Mouse (Mus musculus) limb, embryonic 11.5 days (tissue): ENCODE measurements around the gene Cubn. TPM values are rescaled to one million over a fixed set of nuclear protein-coding genes. Genes with fewer than 3 reads are reported as not detected.

Experiments used
- ATAC-seq: fragments of 200-750 bp; cut with Nextera tagmentation; 2 replicates; pipeline ENCODE4 v1.8.0; 2017; ENCODE audit warnings: low read depth; ENCODE audit not compliant: insufficient number of reproducible peaks, low FRiP score, low TSS enrichment
- DNase-seq: peaks from one replicate; pipeline ENCODE4 v3.0.0-alpha.2; 2015; ENCODE audit warnings: low spot score
- H3K27ac ChIP-seq: fragments of 300-500 bp; sonication (generic); replicated peaks from 2 replicates; pipeline ENCODE4 v1.5.1; 2014; ENCODE audit warnings: low read depth, mild to moderate bottlenecking, low read length
- H3K27me3 ChIP-seq: fragments of 300-500 bp; sonication (generic); 2 replicates; pipeline ENCODE4 v1.6.1; 2014; ENCODE audit warnings: mild to moderate bottlenecking, low read length, mixed read lengths; ENCODE audit not compliant: control insufficient read depth, insufficient read depth
- H3K36me3 ChIP-seq: fragments of 300-500 bp; sonication (generic); 2 replicates; pipeline ENCODE4 v1.6.1; 2014; ENCODE audit warnings: mild to moderate bottlenecking, low read length, moderate library complexity, mixed read lengths; ENCODE audit not compliant: control insufficient read depth, insufficient read depth
- H3K4me1 ChIP-seq: fragments of 300-500 bp; sonication (generic); 2 replicates; pipeline ENCODE4 v1.6.1; 2014; ENCODE audit warnings: low read length, mixed read lengths; ENCODE audit not compliant: control insufficient read depth, insufficient read depth
- H3K4me2 ChIP-seq: fragments of 300-500 bp; sonication (generic); 2 replicates; pipeline ENCODE4 v1.6.1; 2014; ENCODE audit warnings: low read depth, mild to moderate bottlenecking, moderate library complexity; ENCODE audit not compliant: severe bottlenecking
- H3K4me3 ChIP-seq: fragments of 300-500 bp; sonication (generic); 2 replicates; pipeline ENCODE4 v1.5.1; 2014; ENCODE audit warnings: low read depth, low read length
- H3K9ac ChIP-seq: fragments of 300-500 bp; sonication (generic); 2 replicates; pipeline ENCODE4 v1.6.1; 2014; ENCODE audit warnings: mild to moderate bottlenecking, low read length
- H3K9me3 ChIP-seq: fragments of 300-500 bp; sonication (generic); 2 replicates; pipeline ENCODE4 v1.6.1; 2016; ENCODE audit warnings: low read length; ENCODE audit not compliant: control insufficient read depth
- WGBS: fragments of 180-500 bp; shearing (Covaris S2); extraction: QIAGEN DNeasy Blood & Tissue Kit; methylation state at CpG from one replicate; pipeline ENCODE4 v1.1.7; 2014; 5-methylcytosine and 5-hydroxymethylcytosine counted together
- polyA plus RNA-seq: library from polyadenylated mRNA; unstranded; fragments of >200 nt; fragmentation: Nextera tagmentation; extraction: Ambion mirVana; gene quantifications from 2 replicates; pipeline ENCODE4 v1.2.1, GENCODE M21; 2014

Cubn gene
- polyA plus RNA-seq, 1 experiment from 2014 or later, result 0.03 TPM

DNA sequence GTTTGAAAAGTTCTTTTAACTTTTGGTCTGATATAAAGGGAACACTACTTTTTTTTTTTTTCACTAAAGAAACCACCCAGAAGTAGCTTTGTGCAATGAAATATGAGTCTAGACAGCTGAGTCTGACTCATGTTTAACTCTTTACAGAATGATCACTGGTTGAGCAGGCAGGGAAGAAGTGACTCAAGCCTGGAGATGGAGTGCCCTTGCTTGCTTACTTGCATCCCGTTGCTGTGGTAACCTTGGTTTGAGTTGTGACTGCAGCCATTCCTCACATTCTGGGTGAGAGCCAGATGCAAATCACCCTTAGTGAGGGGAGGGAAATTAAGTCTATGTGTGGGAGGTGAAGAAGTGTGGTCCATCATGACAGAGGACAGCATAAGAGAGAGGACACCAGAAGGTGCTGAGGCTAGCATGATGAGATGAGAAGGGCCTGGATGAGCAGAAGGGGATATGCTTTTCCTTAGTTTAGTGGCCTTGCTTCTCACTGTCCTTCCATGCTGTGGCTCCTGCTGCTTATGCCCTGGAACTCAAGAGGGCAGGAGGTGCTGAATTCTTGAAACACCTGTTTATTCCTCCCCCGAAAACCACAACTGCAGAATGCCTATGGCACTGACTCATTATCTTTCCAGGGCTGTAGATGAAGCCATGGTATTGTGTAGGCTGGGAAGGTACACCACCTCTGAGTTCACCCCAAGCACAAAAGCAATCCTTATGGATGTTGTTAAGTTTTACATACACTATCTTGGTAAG lies 81.7 kb downstream of the Cubn start:
- Histone ChIP-seq H3K4me2 (no peak overlapping the region), H3K4me3 (no peak overlapping the region), H3K36me3 (no peaks in the 10 kb centered on the region), H3K27ac (no peak overlapping the region), H3K4me1 (no peaks in the 10 kb centered on the region), H3K9ac (no peak overlapping the region), H3K27me3 (no peaks in the 10 kb centered on the region), H3K9me3 (no peaks in the 10 kb centered on the region)
- no peak for DNase-seq
- WGBS, result 81% methylated on average over 2 of the region's 2 CpGs
- no peak for ATAC-seq

DNA sequence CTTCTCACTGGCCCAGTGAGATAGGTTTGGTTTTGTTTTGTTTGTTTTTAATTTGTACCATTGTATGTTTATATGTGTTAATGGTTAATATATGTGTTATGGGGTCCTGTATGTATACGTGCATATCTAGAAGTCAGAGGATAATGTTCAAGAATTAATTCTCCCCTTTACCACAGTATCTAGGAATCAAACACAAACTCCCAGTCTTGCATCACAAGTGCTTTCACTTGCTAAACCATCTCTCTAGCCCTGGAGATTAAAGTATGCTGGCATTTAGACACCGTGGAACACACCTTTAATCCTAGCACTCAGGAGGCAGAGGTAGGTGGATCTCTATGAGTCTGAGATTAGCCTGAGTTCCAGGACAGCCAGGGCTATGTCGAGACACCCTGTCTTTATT lies 83.3 kb downstream of the Cubn start:
- no peak overlapping the region for H3K9ac ChIP-seq
- DNase-seq (no peak), ATAC-seq (no peak)
- no peak overlapping the region for H3K27ac ChIP-seq
- no peak overlapping the region for H3K4me3 ChIP-seq
- no peak overlapping the region for H3K4me2 ChIP-seq
- H3K27me3 ChIP-seq, result no peaks in the 10 kb centered on the region
- H3K36me3 ChIP-seq, result no peaks in the 10 kb centered on the region
- H3K4me1 ChIP-seq, result no peaks in the 10 kb centered on the region
- no peaks in the 10 kb centered on the region for H3K9me3 ChIP-seq
- WGBS, result 86% methylated on average over 3 of the region's 3 CpGs

DNA sequence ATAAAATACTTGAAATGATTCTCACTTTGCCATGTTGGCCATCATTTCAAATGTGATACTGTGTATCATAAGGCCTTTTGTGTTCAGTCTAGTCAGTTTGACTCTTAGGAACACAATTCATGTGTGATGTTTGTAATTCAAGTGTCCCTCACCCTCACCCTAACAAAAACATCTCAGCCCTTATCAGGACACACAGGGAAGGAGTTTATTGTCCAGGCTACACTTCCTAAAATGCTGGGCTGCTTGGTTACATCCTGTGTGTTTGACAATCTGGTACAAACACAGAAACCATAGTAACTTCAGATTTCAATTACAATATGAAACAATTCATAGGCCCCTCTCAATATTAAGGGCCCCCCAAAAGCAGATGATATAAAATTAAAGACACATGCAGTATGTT lies 83.9 kb downstream of the Cubn start:
- H3K4me3 ChIP-seq, result no peak overlapping the region
- H3K9ac ChIP-seq, result no peak overlapping the region
- no peak overlapping the region for H3K4me2 ChIP-seq
- H3K4me1 ChIP-seq, result no peaks in the 10 kb centered on the region
- DNase-seq (no peak), ATAC-seq (no peak)
- no peaks in the 10 kb centered on the region for H3K9me3 ChIP-seq
- no peak overlapping the region for H3K27ac ChIP-seq
- no peaks in the 10 kb centered on the region for H3K27me3 ChIP-seq
- H3K36me3 ChIP-seq, result no peaks in the 10 kb centered on the region

DNA sequence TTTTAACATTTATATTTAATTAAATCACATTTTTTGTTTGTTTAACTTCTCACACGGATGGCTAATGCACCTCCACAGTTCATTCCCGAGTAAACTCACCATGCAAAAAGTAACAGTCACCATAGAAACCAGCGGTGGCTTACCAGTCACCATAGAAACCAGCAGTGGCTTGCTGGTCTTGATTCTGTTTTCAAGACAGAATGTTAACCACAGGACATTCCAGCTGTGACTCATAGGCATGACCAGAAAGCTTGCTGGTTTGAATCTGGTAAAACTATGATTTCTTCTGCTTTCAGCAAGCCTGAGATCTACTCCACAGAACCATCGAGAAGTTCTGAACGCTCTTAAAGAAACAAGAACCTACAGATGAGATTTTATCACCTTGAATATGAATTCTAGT lies 84.3 kb downstream of the Cubn start:
- no peak overlapping the region for H3K27ac ChIP-seq
- no peak overlapping the region for H3K9ac ChIP-seq
- H3K27me3 ChIP-seq, result no peaks in the 10 kb centered on the region
- H3K9me3 ChIP-seq, result no peaks in the 10 kb centered on the region
- H3K36me3 ChIP-seq, result no peaks in the 10 kb centered on the region
- no peaks in the 10 kb centered on the region for H3K4me1 ChIP-seq
- no peak overlapping the region for H3K4me3 ChIP-seq
- DNase-seq (peak; percentile 30), ATAC-seq (peak; percentile 60; the same call in 1 of the 2 replicates)
- WGBS, result 57% methylated on average over 5 of the region's 5 CpGs
- no peak overlapping the region for H3K4me2 ChIP-seq

DNA sequence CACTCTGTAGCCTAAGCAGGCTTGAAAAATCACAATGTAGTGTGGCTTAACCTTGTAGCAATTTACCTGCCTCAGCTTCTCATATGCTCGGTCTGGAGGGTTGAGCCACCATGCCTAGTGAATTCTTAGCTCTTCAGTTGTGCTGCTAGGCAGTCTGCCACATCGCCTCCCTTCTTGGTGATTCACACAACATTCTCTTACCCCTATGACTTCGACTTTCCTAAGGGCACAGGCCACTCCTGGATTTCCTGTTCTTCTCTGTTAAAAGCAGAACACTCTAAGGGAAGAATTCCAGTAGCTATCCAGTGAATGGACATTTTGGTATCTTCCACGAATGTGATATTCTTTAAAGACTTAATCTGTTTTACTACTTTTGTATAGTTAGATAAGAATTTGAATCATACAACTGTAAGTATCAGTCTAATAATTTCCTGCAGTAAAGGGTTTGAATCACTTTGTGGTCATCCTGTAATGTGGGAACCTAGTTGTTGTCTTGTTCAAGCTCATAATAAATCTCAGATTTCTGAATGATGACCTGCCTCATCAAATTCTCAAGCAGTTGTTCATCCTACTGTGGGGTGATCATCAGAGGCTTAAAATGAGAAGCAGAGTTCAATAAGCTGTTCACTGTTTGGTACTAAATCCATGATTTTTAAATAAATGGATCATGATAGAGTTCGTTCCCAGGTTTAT lies 86.5 kb downstream of the Cubn start:
- Histone ChIP-seq H3K36me3 (no peaks in the 10 kb centered on the region), H3K4me2 (no peak overlapping the region), H3K27me3 (no peaks in the 10 kb centered on the region), H3K4me1 (no peaks in the 10 kb centered on the region), H3K4me3 (no peak overlapping the region), H3K9me3 (no peaks in the 10 kb centered on the region), H3K9ac (no peak overlapping the region), H3K27ac (no peak overlapping the region)
- WGBS, result 81% methylated on average over 5 of the region's 5 CpGs
- DNase-seq, result no peak
- no peak for ATAC-seq

DNA sequence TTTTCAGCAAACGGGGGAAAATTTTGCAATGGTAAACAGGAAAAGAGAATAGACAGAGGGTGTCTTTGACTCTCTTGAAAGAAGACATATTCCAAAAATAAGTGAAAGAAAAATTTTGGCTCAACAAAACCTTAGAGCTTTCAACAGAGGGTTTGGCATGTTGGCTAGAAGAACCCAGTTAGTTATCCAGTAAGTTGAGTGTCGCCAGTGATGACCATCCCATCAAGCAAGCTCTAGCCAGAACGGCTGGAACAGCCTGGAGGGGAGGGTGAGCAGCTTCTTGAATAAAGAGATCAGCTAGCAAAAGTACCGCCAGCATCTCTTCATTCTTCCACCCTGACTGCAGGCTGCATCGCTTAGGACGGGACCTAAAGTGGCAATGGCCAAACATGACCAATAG lies 90.8 kb downstream of the Cubn start:
- H3K9me3 ChIP-seq, result no peaks in the 10 kb centered on the region
- no peak overlapping the region for H3K9ac ChIP-seq
- no peak overlapping the region for H3K4me2 ChIP-seq
- no peak overlapping the region for H3K27ac ChIP-seq
- no peak overlapping the region for H3K4me3 ChIP-seq
- no peaks in the 10 kb centered on the region for H3K27me3 ChIP-seq
- ATAC-seq, result no peak
- H3K36me3 ChIP-seq, result no peaks in the 10 kb centered on the region
- WGBS, result 89% methylated on average over 6 of the region's 6 CpGs
- no peak for DNase-seq
- no peaks in the 10 kb centered on the region for H3K4me1 ChIP-seq

DNA sequence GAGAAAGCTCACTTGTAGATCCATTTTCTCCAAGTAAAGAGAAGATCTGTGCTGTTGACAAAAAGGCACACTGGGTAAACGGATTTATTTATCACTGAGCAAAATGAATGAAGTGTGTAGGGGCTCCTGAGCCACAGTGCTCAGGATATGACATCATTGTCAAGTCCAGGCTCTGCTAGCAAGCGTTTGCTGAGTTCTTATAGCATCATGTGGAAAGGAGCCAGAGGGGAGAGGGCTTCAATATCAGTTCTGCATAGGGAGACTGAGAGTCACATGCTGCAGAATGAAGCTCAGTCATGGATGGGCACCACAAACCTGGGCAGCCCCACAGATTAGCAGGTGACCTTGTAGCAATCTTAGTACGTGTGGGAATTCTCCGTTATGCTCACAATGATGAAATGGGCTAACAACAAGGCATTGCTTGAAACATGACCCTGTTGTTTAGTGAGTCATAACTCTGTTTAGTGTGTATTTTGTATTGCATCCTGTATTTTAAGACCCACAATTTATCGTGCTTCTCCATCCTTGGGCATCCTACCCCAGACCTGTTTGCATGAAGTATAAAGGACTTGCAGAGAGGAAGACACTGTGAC lies 92.0 kb downstream of the Cubn start:
- Histone ChIP-seq H3K4me1 (no peaks in the 10 kb centered on the region), H3K4me2 (no peak overlapping the region), H3K9ac (no peak overlapping the region), H3K36me3 (no peaks in the 10 kb centered on the region), H3K27ac (no peak overlapping the region), H3K9me3 (no peaks in the 10 kb centered on the region), H3K27me3 (no peaks in the 10 kb centered on the region), H3K4me3 (no peak overlapping the region)
- WGBS, result 78% methylated on average over 5 of the region's 5 CpGs
- ATAC-seq (no peak), DNase-seq (no peak)

DNA sequence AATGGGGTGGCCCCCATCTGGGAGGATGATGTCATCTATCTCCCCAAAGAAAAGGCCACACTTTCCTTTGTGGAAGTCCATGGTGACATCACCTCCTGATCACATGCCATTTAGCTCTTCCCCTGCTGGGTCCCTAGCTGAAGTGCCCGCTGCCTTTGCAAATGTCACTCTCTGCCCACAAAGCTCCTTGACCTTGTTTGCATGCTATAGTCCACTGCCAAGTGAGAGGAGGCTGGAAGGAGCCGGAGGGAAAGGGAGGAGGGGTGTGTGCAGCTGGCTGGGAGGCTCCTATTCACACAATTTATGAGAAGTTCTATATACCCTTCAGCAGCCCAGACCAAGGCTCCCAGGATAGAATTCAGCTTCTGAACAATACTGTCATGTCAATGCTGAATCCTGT lies 92.7 kb downstream of the Cubn start:
- 40% methylated on average over 2 of the region's 2 CpGs for WGBS
- Histone ChIP-seq H3K9ac (no peak overlapping the region), H3K9me3 (no peaks in the 10 kb centered on the region), H3K4me3 (no peak overlapping the region), H3K4me2 (no peak overlapping the region), H3K4me1 (no peaks in the 10 kb centered on the region), H3K27me3 (no peaks in the 10 kb centered on the region), H3K36me3 (no peaks in the 10 kb centered on the region), H3K27ac (no peak overlapping the region)
- DNase-seq (no peak), ATAC-seq (no peak)
